11 mouse cellular contexts compared by ENCODE assay signal in the genomic region with DNA sequence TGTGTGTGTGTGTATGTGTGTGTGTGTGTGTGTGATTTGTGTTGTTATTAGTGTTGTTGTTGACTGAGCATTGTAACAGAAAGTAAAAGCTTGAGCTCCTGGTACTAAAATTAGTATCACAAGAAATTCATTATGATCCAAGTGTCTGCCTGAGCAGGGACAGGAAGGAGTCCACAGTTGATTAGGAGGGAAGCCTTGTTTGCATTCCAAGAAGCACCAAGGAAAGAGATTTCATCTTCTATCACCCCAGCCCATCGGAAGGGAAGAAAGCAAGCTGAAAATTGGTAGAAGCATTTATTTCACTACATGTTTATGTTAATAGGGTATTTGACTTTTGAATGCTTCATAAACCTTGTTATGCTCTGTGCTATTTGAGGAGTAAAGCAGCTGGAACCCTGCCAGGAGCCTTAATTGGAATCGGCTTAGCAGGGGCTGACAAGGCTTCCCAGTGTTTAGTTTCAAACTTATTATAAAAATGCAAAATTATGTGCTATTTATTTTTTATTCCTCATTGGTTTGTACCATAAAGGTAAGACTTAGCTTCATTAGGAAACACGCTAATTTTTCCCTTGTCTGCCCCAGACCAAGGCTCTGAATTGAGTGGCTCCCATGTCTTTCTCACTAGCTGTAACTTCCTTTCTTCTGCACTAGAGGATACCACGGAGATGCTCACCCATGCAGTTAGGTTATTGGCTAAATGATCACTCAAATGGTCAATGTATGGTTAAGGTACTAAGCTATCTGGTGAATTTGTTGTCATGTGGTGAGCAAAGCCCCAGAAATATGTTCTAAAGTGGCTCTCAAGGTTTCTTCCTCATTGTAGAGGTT.
DNase-seq lines count a peak whose midpoint lies in the region; ATAC-seq and TF ChIP-seq lines count a peak whose summit lies in the region.
"Had no signal": no experiment of that assay in that cellular context is flagged by ENCODE, and none has a peak within 500 bp of the region (broad histone marks: within the 10 kb centered on the region; RNA-seq: fewer than 3 reads in every experiment).

No protein-coding gene starts in this region.

- no peak for TF ChIP-seq POLR2A in heart, adult 2 months (IDR thresholded peaks at IDR 0.05; ENCODE audit: insufficient read depth, low read depth, low read length)

- DNase-seq in heart, adult 2 months, result no peak
- peak; percentile 80 for DNase-seq in midbrain, embryonic 14.5 days
- no peak for DNase-seq in midbrain, embryonic 10.5 days (ENCODE audit: low spot score)
- DNase-seq in retina, embryonic 14.5 days (ENCODE audit: low spot score), result peak; percentile 49
- no peak for DNase-seq in cerebellum, adult 18-20 months
- DNase-seq: cerebellum, adult 11 months; thymus, postnatal 25 days had no signal

- no peaks in the 10 kb centered on the region for H3K27me3 ChIP-seq in heart, embryonic 13.5 days (replicated peaks)
- no peaks in the 10 kb centered on the region for H3K27me3 ChIP-seq in heart, adult 2 months (ENCODE audit: control insufficient read depth, insufficient read depth, low read length)
- H3K27me3 ChIP-seq in midbrain, embryonic 14.5 days (ENCODE audit: control insufficient read depth, insufficient read depth, low read length), result no peaks in the 10 kb centered on the region
- H3K27me3 ChIP-seq in midbrain, embryonic 10.5 days (ENCODE audit: low read depth, poor library complexity, severe bottlenecking), result no peaks in the 10 kb centered on the region
- no peaks in the 10 kb centered on the region for H3K27me3 ChIP-seq in kidney, embryonic 14.5 days (ENCODE audit: control insufficient read depth, insufficient read depth, low read length)
- no peaks in the 10 kb centered on the region for H3K27me3 ChIP-seq in intestine, embryonic 16.5 days (replicated peaks; ENCODE audit: control insufficient read depth, insufficient read depth, low read length)
- H3K27me3 ChIP-seq: limb, embryonic 15.5 days had no signal

- no peaks in the 10 kb centered on the region for H3K36me3 ChIP-seq in heart, embryonic 13.5 days
- H3K36me3 ChIP-seq in heart, adult 2 months (ENCODE audit: control insufficient read depth, insufficient read depth, low read length), result no peaks in the 10 kb centered on the region
- no peaks in the 10 kb centered on the region for H3K36me3 ChIP-seq in midbrain, embryonic 14.5 days (ENCODE audit: control insufficient read depth, insufficient read depth, low read length)
- no peaks in the 10 kb centered on the region for H3K36me3 ChIP-seq in midbrain, embryonic 10.5 days
- H3K36me3 ChIP-seq in kidney, embryonic 14.5 days (ENCODE audit: control insufficient read depth, insufficient read depth, low read length), result no peaks in the 10 kb centered on the region
- H3K36me3 ChIP-seq in intestine, embryonic 16.5 days (ENCODE audit: control insufficient read depth, insufficient read depth, low read length), result no peaks in the 10 kb centered on the region
- H3K36me3 ChIP-seq: limb, embryonic 15.5 days had no signal

- H3K27ac ChIP-seq in heart, embryonic 13.5 days (replicated peaks), result 0 out of 2 replicates have a peak overlapping the region, but pooled peaks have one; percentile 42
- H3K27ac ChIP-seq in heart, adult 2 months, result no peak overlapping the region
- no peak overlapping the region for H3K27ac ChIP-seq in midbrain, embryonic 14.5 days (replicated peaks; ENCODE audit: low read depth, low read length)
- no peak overlapping the region for H3K27ac ChIP-seq in midbrain, embryonic 10.5 days (replicated peaks)
- no peak overlapping the region for H3K27ac ChIP-seq in kidney, embryonic 14.5 days (ENCODE audit: low read depth, low read length)
- no peak overlapping the region for H3K27ac ChIP-seq in intestine, embryonic 16.5 days (ENCODE audit: low read length)
- H3K27ac ChIP-seq: limb, embryonic 15.5 days had no signal

- peaks cover 12% of the 10 kb centered on the region for H3K4me1 ChIP-seq in heart, embryonic 13.5 days
- no peaks in the 10 kb centered on the region; the same call in 1 of the 2 replicates for H3K4me1 ChIP-seq in heart, adult 2 months (ENCODE audit: control insufficient read depth, insufficient read depth, low read length)
- no peaks in the 10 kb centered on the region for H3K4me1 ChIP-seq in midbrain, embryonic 14.5 days (ENCODE audit: control insufficient read depth, insufficient read depth, low read length)
- H3K4me1 ChIP-seq in midbrain, embryonic 10.5 days, result no peaks in the 10 kb centered on the region
- H3K4me1 ChIP-seq in kidney, embryonic 14.5 days (ENCODE audit: control insufficient read depth, insufficient read depth, low read length), result 0 out of 2 replicates have a peak, but pooled peaks cover 4% of the 10 kb centered on the region
- H3K4me1 ChIP-seq in intestine, embryonic 16.5 days (ENCODE audit: control insufficient read depth, insufficient read depth, low read length), result no peaks in the 10 kb centered on the region; the same call in 1 of the 2 replicates
- H3K4me1 ChIP-seq: limb, embryonic 15.5 days had no signal

- intact Hi-C loops in heart, adult 2 months (cut with DNase I), result no loop called here

- no peak overlapping the region for H3K9ac ChIP-seq in heart, embryonic 13.5 days
- no peak overlapping the region for H3K9ac ChIP-seq in heart, adult 2 months (ENCODE audit: low read depth, low read length)
- no peak overlapping the region for H3K9ac ChIP-seq in midbrain, embryonic 14.5 days (replicated peaks; ENCODE audit: low read length)
- no peak overlapping the region for H3K9ac ChIP-seq in kidney, embryonic 14.5 days (ENCODE audit: low read depth, low read length)
- no peak overlapping the region for H3K9ac ChIP-seq in intestine, embryonic 16.5 days (ENCODE audit: low read depth, low read length)
- H3K9ac ChIP-seq: limb, embryonic 15.5 days had no signal

- no peak overlapping the region for H3K4me2 ChIP-seq in heart, embryonic 13.5 days
- no peak overlapping the region for H3K4me2 ChIP-seq in midbrain, embryonic 14.5 days (ENCODE audit: low read length)
- no peak overlapping the region for H3K4me2 ChIP-seq in kidney, embryonic 14.5 days (replicated peaks; ENCODE audit: low read depth, low read length)
- no peak overlapping the region for H3K4me2 ChIP-seq in intestine, embryonic 16.5 days (ENCODE audit: low read depth, low read length)
- H3K4me2 ChIP-seq: limb, embryonic 15.5 days had no signal

- no peaks in the 10 kb centered on the region for H3K79me2 ChIP-seq in heart, adult 2 months (replicated peaks; ENCODE audit: control insufficient read depth, insufficient read depth, low read length)

- no peaks in the 10 kb centered on the region for H3K9me3 ChIP-seq in heart, embryonic 13.5 days
- H3K9me3 ChIP-seq in midbrain, embryonic 14.5 days (ENCODE audit: control insufficient read depth, low read length), result no peaks in the 10 kb centered on the region
- no peaks in the 10 kb centered on the region for H3K9me3 ChIP-seq in midbrain, embryonic 10.5 days (replicated peaks)
- H3K9me3 ChIP-seq in kidney, embryonic 14.5 days (ENCODE audit: control insufficient read depth, low read length), result no peaks in the 10 kb centered on the region
- H3K9me3 ChIP-seq in intestine, embryonic 16.5 days (ENCODE audit: control insufficient read depth, low read length), result no peaks in the 10 kb centered on the region
- H3K9me3 ChIP-seq: limb, embryonic 15.5 days had no signal

- TF ChIP-seq EP300 in heart, adult 2 months (IDR thresholded peaks at IDR 0.05; ENCODE audit: insufficient read depth, low read depth, low read length), result no peak

- H3K4me3 ChIP-seq in heart, embryonic 13.5 days, result no peak overlapping the region
- no peak overlapping the region for H3K4me3 ChIP-seq in heart, adult 2 months
- H3K4me3 ChIP-seq in midbrain, embryonic 14.5 days (replicated peaks; ENCODE audit: low read depth, low read length), result no peak overlapping the region
- H3K4me3 ChIP-seq in midbrain, embryonic 10.5 days, result no peak overlapping the region
- H3K4me3 ChIP-seq in kidney, embryonic 14.5 days (ENCODE audit: low read length), result no peak overlapping the region
- no peak overlapping the region for H3K4me3 ChIP-seq in intestine, embryonic 16.5 days (ENCODE audit: low read length)
- H3K4me3 ChIP-seq: limb, embryonic 15.5 days had no signal

- TF ChIP-seq CTCF in heart, adult 2 months (IDR thresholded peaks at IDR 0.05), result no peak

- 49% methylated on average over 4 of the region's 4 CpGs for WGBS in heart, embryonic 13.5 days
- WGBS in heart, adult 2 months, result 37% methylated on average over 4 of the region's 4 CpGs
- 67% methylated on average over 4 of the region's 4 CpGs for WGBS in midbrain, embryonic 14.5 days
- WGBS in midbrain, embryonic 10.5 days, result 82% methylated on average over 4 of the region's 4 CpGs
- WGBS in kidney, embryonic 14.5 days, result 37% methylated on average over 4 of the region's 4 CpGs
- WGBS in intestine, embryonic 16.5 days, result 60% methylated on average over 4 of the region's 4 CpGs

- ATAC-seq in heart, embryonic 13.5 days (ENCODE audit: extremely low read depth, insufficient number of reproducible peaks, low FRiP score, low TSS enrichment), result no peak
- ATAC-seq in midbrain, embryonic 14.5 days (ENCODE audit: low FRiP score, low TSS enrichment), result no peak
- ATAC-seq in kidney, embryonic 14.5 days (ENCODE audit: low FRiP score, low TSS enrichment), result peak; percentile 60; the same call in 1 of the 2 replicates
- ATAC-seq in intestine, embryonic 16.5 days, result no peak

Comparison
In these comparisons a context has a peak if more than half of its experiments do, and no peak if none do; other contexts are left out.
1. DNase-seq: peak in midbrain, embryonic 14.5 days (single experiment) and retina, embryonic 14.5 days (single experiment); none in heart, adult 2 months (0 of 2), midbrain, embryonic 10.5 days (single experiment) and cerebellum, adult 18-20 months (0 of 2).